Mouse (Mus musculus): ENCODE measurements around the gene Purb. TPM values are rescaled to one million over a fixed set of nuclear protein-coding genes. Genes with fewer than 3 reads are reported as not detected.
"Not testable (repeated sequence)": the region's sequence is repeated elsewhere in the genome, so short reads cannot be mapped to it uniquely, and the experiment has no call there.

Purb gene
- total RNA-seq, 2 experiments from 2014 or later: 255 to 257 TPM

GRCm38 (mm10) chr11:6444077-6444853 is 31.5 kb downstream of the Purb start, which contains the start of gene H2afv:
Gene H2afv (minus strand): TSS chr11:6444443.
- DNase-seq: peak; percentile 99

- no peak for DNase-seq
These were observed 32.0 kb downstream of the Purb start for GRCm38 (mm10) chr11:6443727-6444076.

- no peak for DNase-seq
These were observed 32.6 kb downstream of the Purb start for GRCm38 (mm10) chr11:6443102-6443501.

- no peak for DNase-seq
These were observed 33.2 kb downstream of the Purb start for GRCm38 (mm10) chr11:6442566-6442965.

- DNase-seq: no peak
These were observed 35.5 kb downstream of the Purb start for GRCm38 (mm10) chr11:6440171-6440570.

- no peak for DNase-seq
These were observed 38.0 kb downstream of the Purb start for GRCm38 (mm10) chr11:6437667-6438066.

GRCm38 (mm10) chr11:6436442-6436841 is 39.3 kb downstream of the Purb start:
- DNase-seq: peak in 1 of 2 experiments; percentile 20

GRCm38 (mm10) chr11:6430186-6430585 is 45.5 kb downstream of the Purb start:
- DNase-seq: no peak

GRCm38 (mm10) chr11:6420722-6421350 is 54.9 kb downstream of the Purb start:
- DNase-seq: no peak

- DNase-seq: no peak
These were observed 55.4 kb downstream of the Purb start for GRCm38 (mm10) chr11:6420283-6420703.

- not testable (repeated sequence) for DNase-seq
These were observed 56.6 kb downstream of the Purb start for GRCm38 (mm10) chr11:6419156-6419555.

- DNase-seq: no peak
These were observed 57.0 kb downstream of the Purb start for GRCm38 (mm10) chr11:6418751-6419150.

Small RNAs within 50 kb of the gene (microRNA-seq; reads per million reads assigned to microRNA genes)
- gene Gm22123: 0 to 0.21 reads per million in 2 experiments

Other genes with a start within 250 kb of the Purb start
- gene Npc1l1, start 245.8 kb downstream of the Purb start, total RNA-seq (2021): under 1 TPM; 0.28 to 0.30 TPM
- gene Ddx56, start 208.1 kb downstream of the Purb start, total RNA-seq (2021): 10 to 100 TPM; 43.1 to 44.5 TPM
- 100 to 1,000 TPM; 107 TPM for gene Tmed4, start 201.0 kb downstream of the Purb start, total RNA-seq (2021)
- 100 to 1,000 TPM; 218 to 220 TPM for gene Ogdh, start 184.3 kb downstream of the Purb start, total RNA-seq (2021)
- 100 to 1,000 TPM; 152 to 170 TPM for gene Zmiz2, start 86.8 kb downstream of the Purb start, total RNA-seq (2021)
- 1,000 to 10,000 TPM; 1,662 to 1,810 TPM for gene Ppia, start 60.5 kb downstream of the Purb start, total RNA-seq (2021)
- gene H2afv, start 31.5 kb downstream of the Purb start, total RNA-seq (2021): 10 to 100 TPM; 41.8 to 42.6 TPM
- 1 to 10 TPM in 1 of 2 experiments, under 1 TPM in 1; 0.45 to 1.1 TPM for gene Myo1g, start 45.0 kb upstream of the Purb start, total RNA-seq (2021)
- 10 to 100 TPM; 52.1 to 53.4 TPM for gene Ccm2, start 71.0 kb upstream of the Purb start, total RNA-seq (2021)
- gene Nacad, start 130.1 kb upstream of the Purb start, total RNA-seq (2021): 10 to 100 TPM; 39.0 to 48.5 TPM
- gene Tbrg4, start 150.2 kb upstream of the Purb start, total RNA-seq (2021): 10 to 100 TPM; 40.4 to 47.9 TPM
- gene Wap, start 162.7 kb upstream of the Purb start, total RNA-seq (2021): not detected
- gene Ramp3, start 182.6 kb upstream of the Purb start, total RNA-seq (2021): 1 to 10 TPM; 4.8 to 4.9 TPM